Mouse (Mus musculus) liver, postnatal 0 days (tissue): ENCODE results near the gene Pidd1.

ENCODE experiments used
- CTCF ChIP-seq: sonication (generic); IDR thresholded peaks from 2 replicates; pipeline ENCODE4 v1.5.1; 2016; ENCODE audit warnings: antibody characterized with exemption, low read depth
- EP300 ChIP-seq: IDR thresholded peaks from 2 replicates; pipeline ENCODE4 v1.6.1; 2016; ENCODE audit warnings: antibody characterized with exemption, low read depth, mild to moderate bottlenecking

GRCm38 (mm10) chr7:141466045-141466394 is 22.2 kb upstream of the Pidd1 start:
- TF ChIP-seq CTCF (no peak), EP300 (no peak)
